Mouse (Mus musculus): ENCODE results near the gene Col6a2. TPM values are rescaled to one million over a fixed set of nuclear protein-coding genes. Genes with fewer than 3 reads are reported as not detected.
A peak's percentile ranks its signal among the peaks of the same experiment; 100 is the strongest.

Gene Col6a2
- polyA plus RNA-seq, 1 experiment: not detected

GRCm38 (mm10) chr10:76639952-76640351 is 16.5 kb upstream of the Col6a2 start:
- Histone ChIP-seq H3K4me3 (replicated peaks) (no peak overlapping the region), H3K36me3 (replicated peaks; ENCODE audit: low read length) (no peaks in the 10 kb centered on the region), H3K27me3 (replicated peaks) (peaks cover 31% of the 10 kb centered on the region), H3K9me3 (peaks cover 10% of the 10 kb centered on the region), H3K4me1 (peaks cover 9% of the 10 kb centered on the region)
- TF ChIP-seq GATA1 (IDR thresholded peaks at IDR 0.05; ENCODE audit: borderline replicate concordance, low read length) (no peak), FLI1 (IDR thresholded peaks at IDR 0.05; ENCODE audit: low read length) (no peak)

- TF ChIP-seq GATA1 (IDR thresholded peaks at IDR 0.05; ENCODE audit: borderline replicate concordance, low read length): no peak
- TF ChIP-seq FLI1 (IDR thresholded peaks at IDR 0.05; ENCODE audit: low read length): no peak
- Histone ChIP-seq H3K27me3 (replicated peaks) (peaks cover 50% of the 10 kb centered on the region), H3K36me3 (replicated peaks; ENCODE audit: low read length) (no peaks in the 10 kb centered on the region), H3K9me3 (0 out of 2 replicates have a peak, but pooled peaks cover 3% of the 10 kb centered on the region), H3K4me1 (peaks cover 12% of the 10 kb centered on the region), H3K4me3 (replicated peaks) (no peak overlapping the region)
Observed at GRCm38 (mm10) chr10:76636601-76637000, 13.2 kb upstream of the Col6a2 start.

GRCm38 (mm10) chr10:76636026-76636425 is 12.6 kb upstream of the Col6a2 start:
- H3K4me3 ChIP-seq (replicated peaks): peak overlapping the region; percentile 53
- no peaks in the 10 kb centered on the region for H3K36me3 ChIP-seq (replicated peaks; ENCODE audit: low read length)
- H3K27me3 ChIP-seq (replicated peaks): peaks cover 46% of the 10 kb centered on the region
- peaks cover 12% of the 10 kb centered on the region for H3K4me1 ChIP-seq
- 0 out of 2 replicates have a peak, but pooled peaks cover 3% of the 10 kb centered on the region for H3K9me3 ChIP-seq
- TF ChIP-seq GATA1 (IDR thresholded peaks at IDR 0.05; ENCODE audit: borderline replicate concordance, low read length): no peak
- TF ChIP-seq FLI1 (IDR thresholded peaks at IDR 0.05; ENCODE audit: low read length): no peak

GRCm38 (mm10) chr10:76634584-76634983 is 11.2 kb upstream of the Col6a2 start:
- H3K4me1 ChIP-seq: peaks cover 12% of the 10 kb centered on the region
- no peak for TF ChIP-seq GATA1 (IDR thresholded peaks at IDR 0.05; ENCODE audit: borderline replicate concordance, low read length)
- no peak for TF ChIP-seq FLI1 (IDR thresholded peaks at IDR 0.05; ENCODE audit: low read length)
- H3K27me3 ChIP-seq (replicated peaks): peaks cover 45% of the 10 kb centered on the region
- no peaks in the 10 kb centered on the region for H3K36me3 ChIP-seq (replicated peaks; ENCODE audit: low read length)
- no peak overlapping the region for H3K4me3 ChIP-seq (replicated peaks)
- 0 out of 2 replicates have a peak, but pooled peaks cover 3% of the 10 kb centered on the region for H3K9me3 ChIP-seq

- Histone ChIP-seq H3K27me3 (replicated peaks) (peaks cover 43% of the 10 kb centered on the region), H3K4me1 (peaks cover 12% of the 10 kb centered on the region), H3K9me3 (no peaks in the 10 kb centered on the region), H3K36me3 (replicated peaks; ENCODE audit: low read length) (no peaks in the 10 kb centered on the region), H3K4me3 (replicated peaks) (no peak overlapping the region)
- TF ChIP-seq GATA1 (IDR thresholded peaks at IDR 0.05; ENCODE audit: borderline replicate concordance, low read length) (no peak), FLI1 (IDR thresholded peaks at IDR 0.05; ENCODE audit: low read length) (no peak)
Observed at GRCm38 (mm10) chr10:76634094-76634571, 10.7 kb upstream of the Col6a2 start.

- no peaks in the 10 kb centered on the region for H3K9me3 ChIP-seq
- no peak overlapping the region for H3K4me3 ChIP-seq (replicated peaks)
- no peak for TF ChIP-seq FLI1 (IDR thresholded peaks at IDR 0.05; ENCODE audit: low read length)
- H3K4me1 ChIP-seq: peaks cover 12% of the 10 kb centered on the region
- H3K36me3 ChIP-seq (replicated peaks; ENCODE audit: low read length): no peaks in the 10 kb centered on the region
- H3K27me3 ChIP-seq (replicated peaks): peaks cover 44% of the 10 kb centered on the region
Observed at GRCm38 (mm10) chr10:76632630-76633029, 9.2 kb upstream of the Col6a2 start.

- H3K36me3 ChIP-seq (replicated peaks; ENCODE audit: low read length): no peaks in the 10 kb centered on the region
- no peak overlapping the region for H3K4me3 ChIP-seq (replicated peaks)
- no peaks in the 10 kb centered on the region for H3K9me3 ChIP-seq
- TF ChIP-seq GATA1 (IDR thresholded peaks at IDR 0.05; ENCODE audit: borderline replicate concordance, low read length) (no peak), FLI1 (IDR thresholded peaks at IDR 0.05; ENCODE audit: low read length) (no peak)
- peaks cover 49% of the 10 kb centered on the region for H3K27me3 ChIP-seq (replicated peaks)
- H3K4me1 ChIP-seq: peaks cover 3% of the 10 kb centered on the region; the same call in 1 of the 2 replicates
Observed at GRCm38 (mm10) chr10:76630657-76631056, 7.2 kb upstream of the Col6a2 start.

- TF ChIP-seq FLI1 (IDR thresholded peaks at IDR 0.05; ENCODE audit: low read length) (no peak), GATA1 (IDR thresholded peaks at IDR 0.05; ENCODE audit: borderline replicate concordance, low read length) (no peak)
Observed at GRCm38 (mm10) chr10:76627714-76628113, 4.3 kb upstream of the Col6a2 start.

GRCm38 (mm10) chr10:76624903-76625302 is 1.5 kb upstream of the Col6a2 start:
- TF ChIP-seq FLI1 (IDR thresholded peaks at IDR 0.05; ENCODE audit: low read length) (no peak), GATA1 (IDR thresholded peaks at IDR 0.05; ENCODE audit: borderline replicate concordance, low read length) (no peak)
- Histone ChIP-seq H3K4me3 (replicated peaks) (no peak overlapping the region), H3K27me3 (replicated peaks) (peaks cover 64% of the 10 kb centered on the region), H3K4me1 (peaks cover 11% of the 10 kb centered on the region), H3K9me3 (no peaks in the 10 kb centered on the region), H3K36me3 (replicated peaks; ENCODE audit: low read length) (no peaks in the 10 kb centered on the region)

More at GRCm38 (mm10) chr10:76627714-76628113, 4.3 kb upstream of the Col6a2 start:
- Histone ChIP-seq H3K9me3 (no peaks in the 10 kb centered on the region), H3K27me3 (replicated peaks) (peaks cover 55% of the 10 kb centered on the region), H3K36me3 (replicated peaks; ENCODE audit: low read length) (no peaks in the 10 kb centered on the region), H3K4me1 (peaks cover 11% of the 10 kb centered on the region), H3K4me3 (replicated peaks) (no peak overlapping the region)

- TF ChIP-seq FLI1 (IDR thresholded peaks at IDR 0.05; ENCODE audit: low read length) (no peak), GATA1 (IDR thresholded peaks at IDR 0.05; ENCODE audit: borderline replicate concordance, low read length) (no peak)
- H3K27me3 ChIP-seq (replicated peaks): peaks cover 60% of the 10 kb centered on the region
- H3K9me3 ChIP-seq: no peaks in the 10 kb centered on the region
- H3K36me3 ChIP-seq (replicated peaks; ENCODE audit: low read length): no peaks in the 10 kb centered on the region
- H3K4me1 ChIP-seq: peaks cover 11% of the 10 kb centered on the region
- no peak overlapping the region for H3K4me3 ChIP-seq (replicated peaks)
Observed at GRCm38 (mm10) chr10:76623734-76624133, 304 bp upstream of the Col6a2 start.
